Mouse (Mus musculus) kidney, embryonic 16.5 days (tissue): ENCODE data around the gene Cdc42ep4. TPM values are rescaled to one million over a fixed set of nuclear protein-coding genes. Genes with fewer than 3 reads are reported as not detected.
A peak's percentile ranks its signal among the peaks of the same experiment; 100 is the strongest.

Source experiments
- ATAC-seq: fragments of 200-750 bp; cut with Nextera tagmentation; 2 replicates; pipeline ENCODE4 v1.8.0; 2017; ENCODE audit warnings: moderate TSS enrichment; ENCODE audit not compliant: low FRiP score, low TSS enrichment
- H3K27ac ChIP-seq: fragments of 300-500 bp; sonication (generic); 2 replicates; pipeline ENCODE4 v1.5.1; 2014; ENCODE audit warnings: low read length
- H3K27me3 ChIP-seq: fragments of 300-500 bp; sonication (generic); 2 replicates; pipeline ENCODE4 v1.6.1; 2014; ENCODE audit warnings: low read length, control low read depth, mixed read lengths; ENCODE audit not compliant: insufficient read depth
- H3K36me3 ChIP-seq: fragments of 300-500 bp; sonication (generic); 2 replicates; pipeline ENCODE4 v1.6.1; 2014; ENCODE audit warnings: low read length, control low read depth, mixed read lengths; ENCODE audit not compliant: insufficient read depth
- H3K4me1 ChIP-seq: fragments of 300-500 bp; sonication (generic); 2 replicates; pipeline ENCODE4 v1.6.1; 2014; ENCODE audit warnings: low read length, control low read depth, mixed read lengths; ENCODE audit not compliant: insufficient read depth
- H3K4me2 ChIP-seq: fragments of 300-500 bp; sonication (generic); replicated peaks from 2 replicates; pipeline ENCODE4 v1.6.1; 2014; ENCODE audit warnings: low read depth, low read length
- H3K4me3 ChIP-seq: fragments of 300-500 bp; sonication (generic); 2 replicates; pipeline ENCODE4 v1.5.1; 2014; ENCODE audit warnings: mild to moderate bottlenecking, low read length
- H3K9ac ChIP-seq: fragments of 300-500 bp; sonication (generic); replicated peaks from 2 replicates; pipeline ENCODE4 v1.6.1; 2014; ENCODE audit warnings: low read length
- H3K9me3 ChIP-seq: fragments of 300-500 bp; sonication (generic); 2 replicates; pipeline ENCODE4 v1.6.1; 2016; ENCODE audit warnings: low read length, control low read depth
- WGBS: fragments of 180-500 bp; shearing (Covaris S2); extraction: QIAGEN DNeasy Blood & Tissue Kit; methylation state at CpG from one replicate; pipeline ENCODE4 v1.1.7; 2014; 5-methylcytosine and 5-hydroxymethylcytosine counted together
- polyA plus RNA-seq: library from polyadenylated mRNA; unstranded; fragments of >200 nt; fragmentation: Nextera tagmentation; extraction: Ambion mirVana; gene quantifications from 2 replicates; pipeline ENCODE4 v1.2.1, GENCODE M21; 2015

Gene Cdc42ep4
- polyA plus RNA-seq, 1 experiment from 2014 or later, result 73.9 TPM

DNA sequence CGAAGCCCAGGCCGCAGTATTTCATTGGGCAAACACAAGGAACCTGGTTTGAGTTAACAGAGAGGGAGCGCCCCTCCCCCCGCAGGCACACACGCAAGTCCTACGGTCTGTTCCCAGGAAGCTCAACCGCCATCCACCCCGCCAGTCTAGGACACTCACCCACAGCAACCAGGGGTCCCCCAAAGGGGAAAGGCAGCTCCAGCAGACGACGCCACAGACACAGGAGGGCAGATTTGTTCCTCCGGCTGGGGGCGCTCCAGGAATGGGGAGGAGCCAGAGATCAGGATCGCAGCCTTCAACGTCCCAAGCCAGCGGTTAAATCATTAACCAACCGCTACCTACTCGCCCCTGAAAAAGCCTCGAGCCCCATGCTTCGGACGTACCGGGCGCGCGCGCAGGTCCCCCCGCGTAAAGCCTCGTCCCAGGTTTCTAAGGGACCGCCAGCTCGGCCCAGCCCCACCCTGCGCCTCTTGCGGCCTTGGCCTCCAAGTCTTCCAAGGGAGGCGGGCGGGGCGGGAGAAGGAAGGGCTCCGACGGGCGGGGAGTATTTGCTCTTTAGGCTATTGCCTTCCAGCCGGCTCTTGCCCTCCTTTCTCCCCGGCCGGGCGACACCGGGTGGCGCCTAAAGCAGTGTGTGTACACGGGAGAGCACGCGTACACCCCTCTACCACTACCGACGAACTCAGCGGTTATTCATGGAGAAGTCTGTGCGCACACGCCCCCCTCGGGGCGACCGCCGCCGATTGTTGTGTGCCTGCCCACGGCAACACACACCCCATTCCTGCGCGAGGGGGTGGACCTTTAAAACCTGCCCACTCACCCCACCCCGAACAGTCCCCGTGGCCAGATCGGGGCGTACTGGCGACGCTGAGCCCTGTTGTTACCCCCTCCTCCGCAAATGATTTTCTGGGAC lies 854 bp downstream of the Cdc42ep4 start:
- peak; percentile 39 for ATAC-seq
- Histone ChIP-seq H3K27me3 (no peaks in the 10 kb centered on the region), H3K27ac (peak overlapping the region; percentile 94), H3K9ac (peak overlapping the region; percentile 84), H3K4me2 (peak overlapping the region; percentile 82), H3K9me3 (no peaks in the 10 kb centered on the region), H3K4me3 (peak overlapping the region; percentile 84), H3K36me3 (no peaks in the 10 kb centered on the region), H3K4me1 (peaks cover 43% of the 10 kb centered on the region)
- under 1% methylated on average over 65 of the region's 67 CpGs for WGBS

DNA sequence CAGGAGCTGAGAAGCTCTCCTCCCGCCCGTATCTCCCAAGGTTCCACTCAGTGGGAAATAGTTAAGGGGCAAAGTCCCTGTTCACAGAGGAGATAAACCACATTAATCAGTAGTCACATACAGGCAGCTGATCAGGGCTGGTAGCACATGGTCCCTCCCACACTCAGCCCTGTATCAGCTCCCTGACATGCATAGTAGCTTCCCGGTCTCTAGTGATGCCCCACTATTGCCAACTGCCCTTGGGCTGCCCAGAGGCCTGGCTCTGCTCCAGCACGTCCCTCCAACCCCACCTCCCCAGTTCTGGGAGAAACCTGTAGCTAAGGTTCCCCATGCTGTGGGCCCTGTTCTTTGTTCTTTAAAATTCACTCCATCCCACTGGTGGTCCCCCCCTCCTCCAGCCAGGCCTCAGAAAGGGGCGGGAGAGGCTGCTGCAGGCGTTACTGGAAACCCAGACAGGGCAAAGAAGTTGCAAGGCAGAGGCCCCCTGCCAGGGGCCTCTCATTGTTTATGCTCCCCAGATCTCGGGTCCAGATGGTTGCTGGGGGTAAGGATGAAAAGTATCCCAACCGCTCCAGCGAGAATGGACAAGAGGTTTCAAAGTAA lies 1.8 kb downstream of the Cdc42ep4 start:
- H3K4me1 ChIP-seq, result peaks cover 43% of the 10 kb centered on the region
- 1% methylated on average over 9 of the region's 9 CpGs for WGBS
- H3K27me3 ChIP-seq, result no peaks in the 10 kb centered on the region
- no peaks in the 10 kb centered on the region for H3K36me3 ChIP-seq
- peak overlapping the region; percentile 84 for H3K9ac ChIP-seq
- peak overlapping the region; percentile 94 for H3K27ac ChIP-seq
- no peak for ATAC-seq
- H3K4me3 ChIP-seq, result peak overlapping the region; percentile 84
- H3K4me2 ChIP-seq, result peak overlapping the region; percentile 82
- H3K9me3 ChIP-seq, result no peaks in the 10 kb centered on the region

- no peak for ATAC-seq
- peak overlapping the region; percentile 82 for H3K4me2 ChIP-seq
- 4% methylated on average over 21 of the region's 21 CpGs for WGBS
- H3K9ac ChIP-seq, result peak overlapping the region; percentile 84
- no peaks in the 10 kb centered on the region for H3K36me3 ChIP-seq
- H3K27ac ChIP-seq, result peak overlapping the region; percentile 94
- peaks cover 43% of the 10 kb centered on the region for H3K4me1 ChIP-seq
- H3K4me3 ChIP-seq, result peak overlapping the region; percentile 84
- no peaks in the 10 kb centered on the region for H3K9me3 ChIP-seq
- no peaks in the 10 kb centered on the region for H3K27me3 ChIP-seq
Measured at GRCm38 (mm10) chr11:113748797-113749521, 2.7 kb downstream of the Cdc42ep4 start.

GRCm38 (mm10) chr11:113747725-113748380 lies 3.8 kb downstream of the Cdc42ep4 start:
- H3K9ac ChIP-seq, result peak overlapping the region; percentile 17
- H3K4me1 ChIP-seq, result peaks cover 43% of the 10 kb centered on the region

GRCm38 (mm10) chr11:113747056-113747455 lies 4.6 kb downstream of the Cdc42ep4 start:
- Histone ChIP-seq H3K9me3 (peaks cover 7% of the 10 kb centered on the region; the same call in 1 of the 2 replicates), H3K4me3 (peak overlapping the region; percentile 3; the same call in 1 of the 2 replicates), H3K4me2 (peak overlapping the region; percentile 82), H3K9ac (peak overlapping the region; percentile 17; the same call in 1 of the 2 replicates), H3K4me1 (peaks cover 37% of the 10 kb centered on the region), H3K27me3 (no peaks in the 10 kb centered on the region), H3K36me3 (peaks cover 15% of the 10 kb centered on the region), H3K27ac (peak overlapping the region; percentile 39)
- WGBS, result 20% methylated on average over 16 of the region's 16 CpGs
- ATAC-seq, result no peak

More at GRCm38 (mm10) chr11:113747725-113748380, 3.8 kb downstream of the Cdc42ep4 start:
- H3K4me2 ChIP-seq, result peak overlapping the region; percentile 82
- no peak for ATAC-seq
- H3K4me3 ChIP-seq, result peak overlapping the region; percentile 4; the same call in 1 of the 2 replicates
- peaks cover 7% of the 10 kb centered on the region; the same call in 1 of the 2 replicates for H3K9me3 ChIP-seq
- peaks cover 9% of the 10 kb centered on the region for H3K36me3 ChIP-seq
- no peaks in the 10 kb centered on the region for H3K27me3 ChIP-seq
- 78% methylated on average over 11 of the region's 11 CpGs for WGBS
- H3K27ac ChIP-seq, result peak overlapping the region; percentile 94

- Histone ChIP-seq H3K27ac (no peak overlapping the region), H3K9me3 (peaks cover 7% of the 10 kb centered on the region; the same call in 1 of the 2 replicates)
- WGBS, result 67% methylated on average over 4 of the region's 4 CpGs
Measured at GRCm38 (mm10) chr11:113745961-113746360, 5.7 kb downstream of the Cdc42ep4 start.

GRCm38 (mm10) chr11:113742998-113743397 lies 8.7 kb downstream of the Cdc42ep4 start:
- H3K36me3 ChIP-seq, result peaks cover 18% of the 10 kb centered on the region

More at GRCm38 (mm10) chr11:113745961-113746360, 5.7 kb downstream of the Cdc42ep4 start:
- Histone ChIP-seq H3K4me2 (no peak overlapping the region), H3K4me3 (no peak overlapping the region), H3K4me1 (peaks cover 36% of the 10 kb centered on the region), H3K36me3 (peaks cover 15% of the 10 kb centered on the region), H3K27me3 (no peaks in the 10 kb centered on the region), H3K9ac (no peak overlapping the region)
- ATAC-seq, result no peak

DNA sequence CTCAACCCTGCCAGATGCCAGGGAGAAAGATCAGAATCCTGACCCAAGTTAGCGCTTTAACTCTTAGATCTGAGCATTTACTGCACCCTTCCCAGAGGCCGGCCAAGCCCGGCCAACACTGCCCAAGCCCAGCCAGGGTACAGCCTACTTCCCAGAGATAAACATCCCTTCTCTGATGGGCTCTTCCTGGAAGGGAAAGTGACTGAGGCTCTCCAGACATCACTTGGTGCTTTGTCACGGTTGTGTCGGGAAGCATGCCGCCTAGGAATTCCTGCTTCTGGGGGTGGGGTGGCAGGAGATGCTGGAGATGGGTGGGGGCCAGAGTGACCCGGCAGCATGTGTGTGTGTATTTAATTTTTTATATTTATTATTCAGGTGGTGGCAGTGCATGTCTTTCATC lies 11.6 kb downstream of the Cdc42ep4 start:
- 73% methylated on average over 7 of the region's 7 CpGs for WGBS
- H3K4me3 ChIP-seq, result no peak overlapping the region
- H3K4me2 ChIP-seq, result no peak overlapping the region
- peaks cover 18% of the 10 kb centered on the region for H3K36me3 ChIP-seq
- H3K4me1 ChIP-seq, result peaks cover 43% of the 10 kb centered on the region
- no peak overlapping the region for H3K9ac ChIP-seq
- peak overlapping the region; percentile 48; the same call in 1 of the 2 replicates for H3K27ac ChIP-seq
- H3K27me3 ChIP-seq, result no peaks in the 10 kb centered on the region
- peaks cover 7% of the 10 kb centered on the region; the same call in 1 of the 2 replicates for H3K9me3 ChIP-seq
- no peak for ATAC-seq

More at GRCm38 (mm10) chr11:113742998-113743397, 8.7 kb downstream of the Cdc42ep4 start:
- Histone ChIP-seq H3K9ac (no peak overlapping the region), H3K9me3 (peaks cover 7% of the 10 kb centered on the region; the same call in 1 of the 2 replicates), H3K4me2 (no peak overlapping the region), H3K4me1 (peaks cover 30% of the 10 kb centered on the region), H3K27me3 (no peaks in the 10 kb centered on the region), H3K4me3 (no peak overlapping the region), H3K27ac (no peak overlapping the region)
- WGBS, result 100% methylated on average over 1 of the region's 1 CpGs
- ATAC-seq, result no peak

- no peak overlapping the region for H3K9ac ChIP-seq
- H3K9me3 ChIP-seq, result peaks cover 7% of the 10 kb centered on the region; the same call in 1 of the 2 replicates
- H3K4me1 ChIP-seq, result peaks cover 52% of the 10 kb centered on the region
- no peak overlapping the region for H3K4me3 ChIP-seq
- peak overlapping the region; percentile 48; the same call in 1 of the 2 replicates for H3K27ac ChIP-seq
- ATAC-seq, result no peak
- H3K4me2 ChIP-seq, result no peak overlapping the region
- WGBS, result 51% methylated on average over 8 of the region's 8 CpGs
- H3K27me3 ChIP-seq, result no peaks in the 10 kb centered on the region
- peaks cover 18% of the 10 kb centered on the region for H3K36me3 ChIP-seq
Measured at GRCm38 (mm10) chr11:113739213-113739612, 12.5 kb downstream of the Cdc42ep4 start.
